Mouse (Mus musculus): ENCODE results near the gene Rassf8.
A peak's percentile ranks its signal among the peaks of the same experiment; 100 is the strongest.

Rassf8 gene

GRCm38 (mm10) chr6:145864171-145864570 is 117.6 kb downstream of the Rassf8 start:
- no peak for DNase-seq

GRCm38 (mm10) chr6:145865289-145865885 is 118.8 kb downstream of the Rassf8 start, which contains the start of gene Bhlhe41:
TSS of gene Bhlhe41 (minus strand) at chr6:145865558.
- DNase-seq = peak; percentile 82

GRCm38 (mm10) chr6:145865886-145866851 is 119.6 kb downstream of the Rassf8 start:
- DNase-seq = peak; percentile 91

- DNase-seq = no peak
These were observed 120.6 kb downstream of the Rassf8 start for GRCm38 (mm10) chr6:145867111-145867510.

Data from right cerebral cortex, adult 18-20 months (tissue).